ENCODE assay signal across 10 mouse cellular contexts in the genomic region with DNA sequence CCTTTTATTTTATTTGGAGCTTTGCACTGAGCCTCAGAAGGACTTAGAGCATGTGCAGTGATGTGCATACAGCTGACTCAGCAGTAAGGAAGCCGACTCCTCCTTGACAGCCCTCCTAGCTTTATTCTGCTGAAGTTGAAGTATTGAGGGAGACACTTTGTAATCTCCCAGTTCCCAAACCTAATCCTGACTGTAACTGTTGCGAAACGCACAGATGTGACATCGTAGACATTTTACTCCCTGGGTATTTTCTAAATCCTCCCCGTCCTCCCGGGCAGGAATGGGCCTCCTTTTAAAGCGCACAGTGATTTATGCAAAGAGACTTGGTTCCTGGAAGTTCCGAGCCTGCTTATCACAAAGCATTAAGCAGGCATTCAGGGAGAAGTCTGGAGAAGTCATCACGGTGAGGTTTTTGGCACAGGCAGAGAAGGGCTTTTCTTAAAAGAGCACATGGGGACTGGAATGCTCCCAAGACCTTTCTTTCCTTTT.
DNase-seq lines count a peak whose midpoint lies in the region; ATAC-seq lines count a peak whose summit lies in the region.
"Had no signal": no experiment of that assay in that cellular context is flagged by ENCODE, and none has a peak within 500 bp of the region (broad histone marks: within the 10 kb centered on the region; RNA-seq: fewer than 3 reads in every experiment).

No protein-coding gene starts in this region.

- no peaks in the 10 kb centered on the region for H3K9me3 ChIP-seq in kidney, embryonic 15.5 days (replicated peaks)
- H3K9me3 ChIP-seq in liver, embryonic 12.5 days (replicated peaks): peaks cover 3% of the 10 kb centered on the region; the same call in 1 of the 2 replicates
- H3K9me3 ChIP-seq: neural tube, embryonic 13.5 days had no signal

- H3K4me1 ChIP-seq in kidney, embryonic 15.5 days: peaks cover 23% of the 10 kb centered on the region
- peaks cover 14% of the 10 kb centered on the region for H3K4me1 ChIP-seq in liver, embryonic 12.5 days
- H3K4me1 ChIP-seq: neural tube, embryonic 13.5 days had no signal

- WGBS in kidney, embryonic 15.5 days: 18% methylated on average over 9 of the region's 9 CpGs
- WGBS in liver, embryonic 12.5 days (ENCODE audit: insufficient replicate concordance): 49% methylated on average over 9 of the region's 9 CpGs

- H3K9ac ChIP-seq in kidney, embryonic 15.5 days: no peak overlapping the region
- no peak overlapping the region for H3K9ac ChIP-seq in liver, embryonic 12.5 days
- H3K9ac ChIP-seq: neural tube, embryonic 13.5 days had no signal

- H3K36me3 ChIP-seq in kidney, embryonic 15.5 days: no peaks in the 10 kb centered on the region
- peaks cover 11% of the 10 kb centered on the region for H3K36me3 ChIP-seq in liver, embryonic 12.5 days
- H3K36me3 ChIP-seq: neural tube, embryonic 13.5 days had no signal

- intact Hi-C loops in left cerebral cortex, postnatal 4 days (cut with DNase I): no loop called here

- ATAC-seq in kidney, embryonic 15.5 days (replicated peaks; ENCODE audit: low FRiP score): 0 out of 2 replicates have a peak, but pooled peaks have one; percentile 30
- no peak for ATAC-seq in liver, embryonic 12.5 days
- ATAC-seq: inflammation-experienced regulatory T-cells, adult 6 months had no signal

- no peak overlapping the region for H3K27ac ChIP-seq in kidney, embryonic 15.5 days
- peak overlapping the region; percentile 36; the same call in 1 of the 2 replicates for H3K27ac ChIP-seq in liver, embryonic 12.5 days
- H3K27ac ChIP-seq: neural tube, embryonic 13.5 days had no signal

- H3K27me3 ChIP-seq in kidney, embryonic 15.5 days: no peaks in the 10 kb centered on the region
- no peaks in the 10 kb centered on the region for H3K27me3 ChIP-seq in liver, embryonic 12.5 days (replicated peaks)
- H3K27me3 ChIP-seq: neural tube, embryonic 13.5 days had no signal

- no peak for DNase-seq in kidney, adult 8-10 months
- DNase-seq in adipocyte (ENCODE audit: low spot score): peak; percentile 19
- DNase-seq in heart, adult 8-10 months (ENCODE audit: low spot score): peak; percentile 60
- no peak for DNase-seq in cerebellum, adult 8-10 months
- DNase-seq in left cerebral cortex, postnatal 4 days: no peak
- DNase-seq in frontal cortex, adult 2 months (ENCODE audit: extremely low spot score in 1 of 2, low spot score in 1 of 2): no peak

- peak overlapping the region; percentile 37 for H3K4me2 ChIP-seq in kidney, embryonic 15.5 days
- H3K4me2 ChIP-seq in liver, embryonic 12.5 days: no peak overlapping the region
- H3K4me2 ChIP-seq: neural tube, embryonic 13.5 days had no signal

- H3K4me3 ChIP-seq in kidney, embryonic 15.5 days (replicated peaks): no peak overlapping the region
- no peak overlapping the region for H3K4me3 ChIP-seq in liver, embryonic 12.5 days
- H3K4me3 ChIP-seq: neural tube, embryonic 13.5 days had no signal

Comparison
In these comparisons a context has a peak if more than half of its experiments do, and no peak if none do; other contexts are left out.
1. DNase-seq: peak in adipocyte (single experiment) and heart, adult 8-10 months (single experiment); none in kidney, adult 8-10 months (0 of 2), cerebellum, adult 8-10 months (single experiment), left cerebral cortex, postnatal 4 days (single experiment) and frontal cortex, adult 2 months (0 of 2).